Mouse (Mus musculus) CH12.LX (cell line): Measurements from ENCODE around the gene Nmnat2.

Experiments used
- CTCF ChIP-seq, 2 experiments: IDR thresholded peaks in 1 of 2; conservative IDR thresholded peaks in 1 of 2; 2 replicates each; pipeline ENCODE4 v1.5.1; 2011 to 2012; ENCODE audit warnings: low read depth in 2 of 2, low read length in 2 of 2, improper control_type of control experiment in 1 of 2, inconsistent platforms in 1 of 2, mild to moderate bottlenecking in 1 of 2, moderate library complexity in 1 of 2
- E2F4 ChIP-seq: IDR thresholded peaks from 2 replicates; pipeline ENCODE4 v1.6.1; 2011; ENCODE audit warnings: low read depth, low read length, improper control_type of control experiment; ENCODE audit not compliant: insufficient replicate concordance
- EP300 ChIP-seq: IDR thresholded peaks from 2 replicates; pipeline ENCODE4 v1.6.1; 2011; ENCODE audit warnings: low read length, improper control_type of control experiment
- MYC ChIP-seq: IDR thresholded peaks from 2 replicates; pipeline ENCODE4 v1.6.1; 2011; ENCODE audit warnings: low read depth, mild to moderate bottlenecking, improper control_type of control experiment, low read length
- NRF1 ChIP-seq: IDR thresholded peaks from 2 replicates; pipeline ENCODE4 v1.6.1; 2014; ENCODE audit warnings: low read depth, mild to moderate bottlenecking, inconsistent platforms, low read length, improper control_type of control experiment, moderate library complexity
- POLR2A ChIP-seq: IDR thresholded peaks from 2 replicates; pipeline ENCODE4 v1.6.1; 2011; ENCODE audit warnings: low read depth, mild to moderate bottlenecking, improper control_type of control experiment, low read length
- RAD21 ChIP-seq: IDR thresholded peaks from 2 replicates; pipeline ENCODE4 v1.6.1; 2011; ENCODE audit warnings: low read depth, mild to moderate bottlenecking, low read length, improper control_type of control experiment, moderate library complexity
- SMC3 ChIP-seq: IDR thresholded peaks from 2 replicates; pipeline ENCODE4 v1.6.1; 2011; ENCODE audit warnings: low read depth, low read length, improper control_type of control experiment
- TBP ChIP-seq: conservative IDR thresholded peaks from 2 replicates; pipeline ENCODE4 v1.6.1; 2011; ENCODE audit warnings: low read depth, low read length, improper control_type of control experiment
- UBTF ChIP-seq: IDR thresholded peaks from 2 replicates; pipeline ENCODE4 v1.6.1; 2012; ENCODE audit warnings: low read depth, mild to moderate bottlenecking, inconsistent platforms, low read length, improper control_type of control experiment, moderate library complexity
- USF2 ChIP-seq: conservative IDR thresholded peaks from 2 replicates; pipeline ENCODE4 v1.6.1; 2011; ENCODE audit warnings: low read depth, low read length, improper control_type of control experiment
- ZC3H11A ChIP-seq: IDR thresholded peaks from 2 replicates; pipeline ENCODE4 v1.6.1; 2012; ENCODE audit warnings: low read depth, mild to moderate bottlenecking, inconsistent platforms, low read length, improper control_type of control experiment

DNA sequence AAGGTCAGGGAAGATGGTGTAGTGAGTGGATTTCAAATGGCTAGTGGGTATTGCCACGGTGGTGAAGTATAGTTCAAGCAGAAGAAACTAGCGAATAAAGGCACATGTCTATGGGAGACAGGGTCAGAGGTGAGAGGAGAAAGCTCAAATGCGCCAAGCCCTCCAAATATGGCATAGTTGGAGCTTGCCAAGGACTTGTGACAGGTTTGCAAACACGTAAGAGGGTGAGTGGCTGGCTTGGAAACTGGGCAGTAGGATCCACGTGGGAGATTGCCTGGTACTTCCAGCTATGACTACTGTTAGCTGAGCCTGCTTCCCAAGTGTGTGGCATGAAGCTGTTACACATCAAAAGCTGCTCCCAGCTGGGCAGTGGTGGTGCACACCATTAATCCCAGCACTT, 96.7 kb downstream of the Nmnat2 start:
- TF ChIP-seq CTCF (conservative IDR thresholded peaks at IDR 0.05 in 1 of 2, IDR thresholded peaks at IDR 0.05 in 1 of 2; ENCODE audit: low read depth in 2 of 2, low read length in 2 of 2): no peak
- no peak for TF ChIP-seq RAD21
- no peak for TF ChIP-seq SMC3
- no peak for TF ChIP-seq POLR2A
- TF ChIP-seq EP300: no peak
- TF ChIP-seq E2F4: no peak
- no peak for TF ChIP-seq NRF1
- no peak for TF ChIP-seq MYC
- no peak for TF ChIP-seq USF2
- TF ChIP-seq UBTF: no peak
- TF ChIP-seq ZC3H11A: no peak
- TF ChIP-seq TBP: no peak
